Mouse (Mus musculus): ENCODE data around the gene Synj2. TPM values are rescaled to one million over a fixed set of nuclear protein-coding genes. Genes with fewer than 3 reads are reported as not detected.

The Synj2 gene
- polyA plus RNA-seq, 1 experiment = not detected

- Histone ChIP-seq H3K4me3 (ENCODE audit: insufficient read depth, low read depth, low read length) (no peak overlapping the region), H3K27ac (ENCODE audit: insufficient read depth, low read depth, low read length) (no peak overlapping the region), H3K4me1 (ENCODE audit: control insufficient read depth, insufficient read depth, low read length) (peaks cover 3% of the 10 kb centered on the region; the same call in 1 of the 2 replicates)
- WGBS = 79% methylated on average over 9 of the region's 9 CpGs
- TF ChIP-seq POLR2A (IDR thresholded peaks at IDR 0.05; ENCODE audit: insufficient read depth, low read depth, low read length) (no peak), CTCF (IDR thresholded peaks at IDR 0.05; ENCODE audit: insufficient read depth, low read depth, low read length) (no peak)
These were observed 18.7 kb downstream of the Synj2 start for GRCm38 (mm10) chr17:5959802-5960201.

GRCm38 (mm10) chr17:5963766-5964165 lies 22.7 kb downstream of the Synj2 start:
- TF ChIP-seq POLR2A (IDR thresholded peaks at IDR 0.05; ENCODE audit: insufficient read depth, low read depth, low read length) (no peak), CTCF (IDR thresholded peaks at IDR 0.05; ENCODE audit: insufficient read depth, low read depth, low read length) (no peak)
- H3K27ac ChIP-seq (ENCODE audit: insufficient read depth, low read depth, low read length) = no peak overlapping the region
- 93% methylated on average over 8 of the region's 8 CpGs for WGBS
- peaks cover 3% of the 10 kb centered on the region; the same call in 1 of the 2 replicates for H3K4me1 ChIP-seq (ENCODE audit: control insufficient read depth, insufficient read depth, low read length)
- no peak overlapping the region for H3K4me3 ChIP-seq (ENCODE audit: insufficient read depth, low read depth, low read length)

GRCm38 (mm10) chr17:5965084-5965781 lies 24.2 kb downstream of the Synj2 start:
- Histone ChIP-seq H3K4me3 (ENCODE audit: insufficient read depth, low read depth, low read length) (no peak overlapping the region), H3K27ac (ENCODE audit: insufficient read depth, low read depth, low read length) (no peak overlapping the region), H3K4me1 (ENCODE audit: control insufficient read depth, insufficient read depth, low read length) (no peaks in the 10 kb centered on the region)
- 80% methylated on average over 9 of the region's 9 CpGs for WGBS
- TF ChIP-seq CTCF (IDR thresholded peaks at IDR 0.05; ENCODE audit: insufficient read depth, low read depth, low read length) (no peak), POLR2A (IDR thresholded peaks at IDR 0.05; ENCODE audit: insufficient read depth, low read depth, low read length) (no peak)

GRCm38 (mm10) chr17:5966706-5967105 lies 25.6 kb downstream of the Synj2 start:
- TF ChIP-seq POLR2A (IDR thresholded peaks at IDR 0.05; ENCODE audit: insufficient read depth, low read depth, low read length) (no peak), CTCF (IDR thresholded peaks at IDR 0.05; ENCODE audit: insufficient read depth, low read depth, low read length) (no peak)
- Histone ChIP-seq H3K4me1 (ENCODE audit: control insufficient read depth, insufficient read depth, low read length) (no peaks in the 10 kb centered on the region), H3K4me3 (ENCODE audit: insufficient read depth, low read depth, low read length) (no peak overlapping the region), H3K27ac (ENCODE audit: insufficient read depth, low read depth, low read length) (no peak overlapping the region)
- 91% methylated on average over 5 of the region's 5 CpGs for WGBS

DNA sequence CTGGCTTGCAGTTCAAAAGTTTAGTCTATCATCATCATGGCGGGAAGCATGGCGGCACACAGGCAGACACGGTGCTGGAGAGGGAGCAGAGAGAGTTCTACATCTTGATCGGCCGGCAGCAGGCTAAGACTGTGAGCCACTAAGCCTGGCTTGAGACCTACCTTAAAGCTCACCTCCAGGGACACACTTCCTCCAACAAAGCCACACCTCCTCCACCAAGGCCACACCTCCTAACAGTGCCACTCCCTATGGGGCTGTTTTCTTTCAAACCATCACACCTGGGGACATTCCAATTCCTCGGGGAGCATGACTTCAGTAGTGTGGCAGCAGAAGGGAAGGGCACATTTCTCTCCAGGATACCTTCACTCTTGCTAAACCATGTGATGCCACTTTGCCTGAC lies 27.5 kb downstream of the Synj2 start:
- TF ChIP-seq CTCF (IDR thresholded peaks at IDR 0.05; ENCODE audit: insufficient read depth, low read depth, low read length) (no peak), POLR2A (IDR thresholded peaks at IDR 0.05; ENCODE audit: insufficient read depth, low read depth, low read length) (no peak)
- WGBS = 78% methylated on average over 6 of the region's 6 CpGs
- no peak overlapping the region for H3K27ac ChIP-seq (ENCODE audit: insufficient read depth, low read depth, low read length)
- no peaks in the 10 kb centered on the region for H3K4me1 ChIP-seq (ENCODE audit: control insufficient read depth, insufficient read depth, low read length)
- no peak overlapping the region for H3K4me3 ChIP-seq (ENCODE audit: insufficient read depth, low read depth, low read length)

- WGBS = 71% methylated on average over 3 of the region's 3 CpGs
- Histone ChIP-seq H3K27ac (ENCODE audit: insufficient read depth, low read depth, low read length) (no peak overlapping the region), H3K4me1 (ENCODE audit: control insufficient read depth, insufficient read depth, low read length) (no peaks in the 10 kb centered on the region), H3K4me3 (ENCODE audit: insufficient read depth, low read depth, low read length) (no peak overlapping the region)
- no peak for TF ChIP-seq POLR2A (IDR thresholded peaks at IDR 0.05; ENCODE audit: insufficient read depth, low read depth, low read length)
- no peak for TF ChIP-seq CTCF (IDR thresholded peaks at IDR 0.05; ENCODE audit: insufficient read depth, low read depth, low read length)
These were observed 28.2 kb downstream of the Synj2 start for GRCm38 (mm10) chr17:5969246-5969645.

- Histone ChIP-seq H3K27ac (ENCODE audit: insufficient read depth, low read depth, low read length) (no peak overlapping the region), H3K4me1 (ENCODE audit: control insufficient read depth, insufficient read depth, low read length) (peaks cover 4% of the 10 kb centered on the region), H3K4me3 (ENCODE audit: insufficient read depth, low read depth, low read length) (no peak overlapping the region)
- 92% methylated on average over 5 of the region's 5 CpGs for WGBS
- TF ChIP-seq POLR2A (IDR thresholded peaks at IDR 0.05; ENCODE audit: insufficient read depth, low read depth, low read length) (no peak), CTCF (IDR thresholded peaks at IDR 0.05; ENCODE audit: insufficient read depth, low read depth, low read length) (no peak)
These were observed 29.3 kb downstream of the Synj2 start for GRCm38 (mm10) chr17:5970298-5970821.

DNA sequence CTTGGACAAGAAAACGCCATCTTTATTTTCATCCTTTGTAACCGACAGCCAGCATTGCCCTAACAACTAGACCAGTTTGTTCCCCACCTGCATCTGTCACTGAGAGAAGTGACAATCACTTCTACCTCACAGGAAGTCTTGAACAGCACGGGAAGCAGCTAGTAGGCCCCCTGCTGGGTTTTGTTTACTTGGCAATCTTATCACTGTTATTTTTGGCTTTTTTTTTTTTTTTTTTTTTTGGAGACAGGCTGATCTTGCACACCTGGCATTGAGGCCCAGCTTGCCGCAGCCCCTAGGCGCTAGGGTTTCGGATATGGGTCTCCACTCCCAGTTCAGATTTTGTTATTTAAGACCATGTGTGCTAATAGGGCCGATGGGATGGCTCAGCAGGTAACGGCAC lies 32.5 kb downstream of the Synj2 start:
- no peak overlapping the region for H3K4me3 ChIP-seq (ENCODE audit: insufficient read depth, low read depth, low read length)
- TF ChIP-seq CTCF (IDR thresholded peaks at IDR 0.05; ENCODE audit: insufficient read depth, low read depth, low read length) = no peak
- no peak overlapping the region for H3K27ac ChIP-seq (ENCODE audit: insufficient read depth, low read depth, low read length)
- H3K4me1 ChIP-seq (ENCODE audit: control insufficient read depth, insufficient read depth, low read length) = peaks cover 27% of the 10 kb centered on the region
- 81% methylated on average over 8 of the region's 8 CpGs for WGBS

DNA sequence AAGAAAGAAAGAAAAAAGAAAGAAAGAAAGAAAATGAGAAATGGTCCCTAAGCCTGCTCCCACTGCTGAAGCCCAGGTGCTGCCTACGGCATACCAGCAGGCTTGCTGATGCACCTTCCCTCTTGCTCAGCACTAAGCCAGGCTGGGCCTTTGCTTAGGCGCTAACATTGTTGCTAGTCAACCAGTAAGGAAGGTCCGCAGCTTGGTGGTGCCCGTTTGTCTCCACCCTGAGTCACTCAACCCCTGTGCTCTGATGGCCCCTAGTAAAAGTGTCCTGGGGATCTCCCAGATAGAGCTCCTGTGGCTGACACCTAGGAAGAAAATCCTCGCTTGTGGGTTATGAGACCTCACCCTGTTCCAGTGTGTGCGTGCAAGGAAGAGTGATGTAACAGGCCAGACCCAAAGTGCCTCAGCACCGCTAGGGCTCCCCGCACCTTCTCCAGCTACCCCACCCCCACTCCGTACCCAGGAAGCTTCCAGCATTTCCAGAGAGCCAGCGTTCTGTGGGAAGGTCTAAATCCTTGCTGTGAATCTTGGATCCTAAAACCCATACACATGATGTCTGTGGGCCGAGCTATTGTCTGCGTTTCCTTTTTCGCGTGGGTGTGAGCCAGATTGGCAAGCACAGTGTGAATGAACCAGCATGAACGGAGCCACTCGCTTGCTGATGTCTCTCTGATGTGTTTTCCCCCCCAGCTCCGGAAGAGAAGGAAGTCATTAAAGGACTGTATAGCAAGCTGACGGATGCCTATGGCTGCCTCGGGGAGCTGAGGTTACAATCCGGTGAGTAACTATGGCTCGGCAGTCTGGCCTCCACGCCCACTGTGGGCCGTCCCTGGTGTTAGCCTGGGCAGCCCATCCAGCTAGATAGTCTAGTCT lies 34.3 kb downstream of the Synj2 start:
- Histone ChIP-seq H3K4me1 (ENCODE audit: control insufficient read depth, insufficient read depth, low read length) (peaks cover 27% of the 10 kb centered on the region), H3K27ac (ENCODE audit: insufficient read depth, low read depth, low read length) (peak overlapping the region; percentile 20; the same call in 1 of the 2 replicates), H3K4me3 (ENCODE audit: insufficient read depth, low read depth, low read length) (peak overlapping the region; percentile 41)
- 30% methylated on average over 23 of the region's 23 CpGs for WGBS
- no peak for TF ChIP-seq CTCF (IDR thresholded peaks at IDR 0.05; ENCODE audit: insufficient read depth, low read depth, low read length)
- no peak for TF ChIP-seq POLR2A (IDR thresholded peaks at IDR 0.05; ENCODE audit: insufficient read depth, low read depth, low read length)

Measured in olfactory bulb, adult 2 months (tissue).